Mouse (Mus musculus): ENCODE measurements around the gene Gfpt2.

- TF ChIP-seq CTCF (IDR thresholded peaks at IDR 0.05; ENCODE audit: borderline replicate concordance, extremely low read depth, insufficient read depth, insufficient read length), result no peak
- no peak for TF ChIP-seq POLR2A (IDR thresholded peaks at IDR 0.05; ENCODE audit: borderline replicate concordance, extremely low read depth, insufficient read depth, insufficient read length, poor library complexity, severe bottlenecking)
These were observed 53.3 kb downstream of the Gfpt2 start for GRCm38 (mm10) chr11:49847071-49847810.
